Mouse (Mus musculus) midbrain, embryonic 10.5 days (tissue): Measurements from ENCODE around the gene Slc47a1. TPM values are rescaled to one million over a fixed set of nuclear protein-coding genes. Genes with fewer than 3 reads are reported as not detected.
A peak's percentile ranks its signal among the peaks of the same experiment; 100 is the strongest.
"Not testable (repeated sequence)": the region's sequence is repeated elsewhere in the genome, so short reads cannot be mapped to it uniquely, and the experiment has no call there.

ENCODE experiments used
- DNase-seq: peaks from one replicate; pipeline ENCODE4 v3.0.0-alpha.2; 2017; ENCODE audit warnings: low spot score
- H3K27ac ChIP-seq: fragments of 300-500 bp; sonication (generic); replicated peaks from 2 replicates; pipeline ENCODE4 v1.5.1; 2016; ENCODE audit warnings: mild to moderate bottlenecking
- H3K27me3 ChIP-seq: fragments of 300-500 bp; sonication (generic); 2 replicates; pipeline ENCODE4 v1.6.1; 2016; ENCODE audit warnings: low read depth, mild to moderate bottlenecking; ENCODE audit not compliant: poor library complexity, severe bottlenecking
- H3K36me3 ChIP-seq: fragments of 300-500 bp; sonication (generic); 2 replicates; pipeline ENCODE4 v1.6.1; 2016; ENCODE audit warnings: mild to moderate bottlenecking, moderate library complexity
- H3K4me1 ChIP-seq: fragments of 300-500 bp; sonication (generic); 2 replicates; pipeline ENCODE4 v1.6.1; 2016
- H3K4me3 ChIP-seq: fragments of 300-500 bp; sonication (generic); 2 replicates; pipeline ENCODE4 v1.5.1; 2016; ENCODE audit warnings: mild to moderate bottlenecking, moderate library complexity
- H3K9me3 ChIP-seq: fragments of 300-500 bp; sonication (generic); replicated peaks from 2 replicates; pipeline ENCODE4 v1.6.1; 2016; ENCODE audit warnings: mild to moderate bottlenecking
- WGBS: fragments of 180-500 bp; shearing (Covaris S2); methylation state at CpG from one replicate; pipeline ENCODE4 v1.1.7; 2016; 5-methylcytosine and 5-hydroxymethylcytosine counted together
- polyA plus RNA-seq: library from polyadenylated mRNA; unstranded; fragments of >200 nt; fragmentation: Nextera tagmentation; extraction: Ambion mirVana; gene quantifications from 2 replicates; pipeline ENCODE4 v1.2.1, GENCODE M21; 2016

The Slc47a1 gene
- polyA plus RNA-seq, 1 experiment from 2014 or later: not detected

GRCm38 (mm10) chr11:61407638-61408183 lies 29.6 kb upstream of the Slc47a1 start:
- H3K9me3 ChIP-seq: no peaks in the 10 kb centered on the region
- H3K36me3 ChIP-seq: no peaks in the 10 kb centered on the region
- peak overlapping the region; percentile 85 for H3K27ac ChIP-seq
- DNase-seq: peak; percentile 94
- no peaks in the 10 kb centered on the region for H3K27me3 ChIP-seq
- peak overlapping the region; percentile 60 for H3K4me3 ChIP-seq
- under 1% methylated on average over 39 of the region's 39 CpGs for WGBS
- H3K4me1 ChIP-seq: 0 out of 2 replicates have a peak, but pooled peaks cover 4% of the 10 kb centered on the region

GRCm38 (mm10) chr11:61401794-61402193 lies 23.6 kb upstream of the Slc47a1 start:
- no peak overlapping the region for H3K4me3 ChIP-seq
- no peaks in the 10 kb centered on the region for H3K27me3 ChIP-seq
- H3K27ac ChIP-seq: no peak overlapping the region
- no peaks in the 10 kb centered on the region for H3K9me3 ChIP-seq
- no peaks in the 10 kb centered on the region for H3K4me1 ChIP-seq
- WGBS: 91% methylated on average over 4 of the region's 4 CpGs
- H3K36me3 ChIP-seq: no peaks in the 10 kb centered on the region
- no peak for DNase-seq

GRCm38 (mm10) chr11:61400681-61401346 lies 22.7 kb upstream of the Slc47a1 start:
- whole genome bisulfite sequencing: 88% methylated on average over 8 of the region's 8 CpGs
- H3K4me3 ChIP-seq: no peak overlapping the region
- H3K36me3 ChIP-seq: no peaks in the 10 kb centered on the region
- no peaks in the 10 kb centered on the region for H3K27me3 ChIP-seq
- H3K27ac ChIP-seq: no peak overlapping the region
- no peak for DNase-seq
- H3K9me3 ChIP-seq: no peaks in the 10 kb centered on the region; the same call in 1 of the 2 replicates
- no peaks in the 10 kb centered on the region for H3K4me1 ChIP-seq

- H3K9me3 ChIP-seq, H3K4me1 ChIP-seq, H3K27ac ChIP-seq, H3K36me3 ChIP-seq, H3K4me3 ChIP-seq, DNase-seq, H3K27me3 ChIP-seq: not testable (repeated sequence)
- WGBS: 94% methylated on average over 18 of the region's 18 CpGs
Observed at GRCm38 (mm10) chr11:61397423-61398043, 19.4 kb upstream of the Slc47a1 start.

GRCm38 (mm10) chr11:61388936-61389335 lies 10.8 kb upstream of the Slc47a1 start:
- no peak overlapping the region for H3K4me3 ChIP-seq
- no peak overlapping the region for H3K27ac ChIP-seq
- no peaks in the 10 kb centered on the region for H3K4me1 ChIP-seq
- H3K9me3 ChIP-seq: peaks cover 9% of the 10 kb centered on the region
- H3K36me3 ChIP-seq: no peaks in the 10 kb centered on the region
- WGBS: 80% methylated on average over 4 of the region's 4 CpGs
- DNase-seq: no peak
- H3K27me3 ChIP-seq: no peaks in the 10 kb centered on the region

- H3K4me1 ChIP-seq: no peaks in the 10 kb centered on the region
- WGBS: 63% methylated on average over 6 of the region's 6 CpGs
- H3K9me3 ChIP-seq: peaks cover 9% of the 10 kb centered on the region
- DNase-seq: peak; percentile 35
- no peaks in the 10 kb centered on the region for H3K27me3 ChIP-seq
- H3K4me3 ChIP-seq: no peak overlapping the region
- H3K36me3 ChIP-seq: no peaks in the 10 kb centered on the region
- no peak overlapping the region for H3K27ac ChIP-seq
Observed at GRCm38 (mm10) chr11:61388012-61388411, 9.9 kb upstream of the Slc47a1 start.

- 75% methylated on average over 6 of the region's 6 CpGs for WGBS
- peaks cover 7% of the 10 kb centered on the region for H3K9me3 ChIP-seq
- H3K36me3 ChIP-seq: no peaks in the 10 kb centered on the region
Observed at GRCm38 (mm10) chr11:61387233-61387632, 9.1 kb upstream of the Slc47a1 start.

GRCm38 (mm10) chr11:61385725-61386124 lies 7.6 kb upstream of the Slc47a1 start:
- Histone ChIP-seq H3K27me3 (no peaks in the 10 kb centered on the region), H3K9me3 (no peaks in the 10 kb centered on the region), H3K27ac (no peak overlapping the region), H3K4me1 (no peaks in the 10 kb centered on the region), H3K36me3 (no peaks in the 10 kb centered on the region), H3K4me3 (no peak overlapping the region)
- no peak for DNase-seq
- 83% methylated on average over 4 of the region's 4 CpGs for WGBS

More at GRCm38 (mm10) chr11:61387233-61387632, 9.1 kb upstream of the Slc47a1 start:
- Histone ChIP-seq H3K27ac (no peak overlapping the region), H3K4me3 (no peak overlapping the region), H3K4me1 (no peaks in the 10 kb centered on the region), H3K27me3 (no peaks in the 10 kb centered on the region)
- DNase-seq: no peak

GRCm38 (mm10) chr11:61381272-61381671 lies 3.1 kb upstream of the Slc47a1 start:
- DNase-seq: no peak
- peaks cover 8% of the 10 kb centered on the region for H3K4me1 ChIP-seq
- no peaks in the 10 kb centered on the region for H3K36me3 ChIP-seq
- no peaks in the 10 kb centered on the region for H3K9me3 ChIP-seq
- peaks cover 41% of the 10 kb centered on the region for H3K27me3 ChIP-seq
- no peak overlapping the region for H3K4me3 ChIP-seq
- 88% methylated on average over 1 of the region's 1 CpGs for WGBS
- H3K27ac ChIP-seq: no peak overlapping the region

- H3K27ac ChIP-seq: no peak overlapping the region
- no peak overlapping the region for H3K4me3 ChIP-seq
- H3K9me3 ChIP-seq: no peaks in the 10 kb centered on the region
- peaks cover 8% of the 10 kb centered on the region for H3K4me1 ChIP-seq
- peaks cover 57% of the 10 kb centered on the region for H3K27me3 ChIP-seq
- 82% methylated on average over 4 of the region's 4 CpGs for WGBS
- H3K36me3 ChIP-seq: no peaks in the 10 kb centered on the region
- DNase-seq: no peak
Observed at GRCm38 (mm10) chr11:61378651-61379050, 506 bp upstream of the Slc47a1 start.

GRCm38 (mm10) chr11:61368668-61369067 lies 9.5 kb downstream of the Slc47a1 start:
- H3K9me3 ChIP-seq: no peaks in the 10 kb centered on the region
- no peaks in the 10 kb centered on the region for H3K27me3 ChIP-seq
- no peaks in the 10 kb centered on the region for H3K4me1 ChIP-seq
- no peak for DNase-seq
- H3K36me3 ChIP-seq: no peaks in the 10 kb centered on the region
- WGBS: 97% methylated on average over 2 of the region's 2 CpGs
- H3K4me3 ChIP-seq: no peak overlapping the region
- no peak overlapping the region for H3K27ac ChIP-seq

GRCm38 (mm10) chr11:61366517-61367273 lies 11.4 kb downstream of the Slc47a1 start:
- WGBS: 88% methylated on average over 9 of the region's 9 CpGs
- H3K4me1 ChIP-seq: peaks cover 3% of the 10 kb centered on the region; the same call in 1 of the 2 replicates
- DNase-seq: no peak
- H3K27ac ChIP-seq: no peak overlapping the region
- H3K36me3 ChIP-seq: no peaks in the 10 kb centered on the region
- no peaks in the 10 kb centered on the region for H3K27me3 ChIP-seq
- no peaks in the 10 kb centered on the region for H3K9me3 ChIP-seq
- H3K4me3 ChIP-seq: no peak overlapping the region
